Mouse (Mus musculus): ENCODE measurements around the gene Tsnax. TPM values are rescaled to one million over a fixed set of nuclear protein-coding genes. Genes with fewer than 3 reads are reported as not detected.

Gene Tsnax
- polyA plus RNA-seq, 1 experiment from 2014 or later = 80.3 TPM

DNA sequence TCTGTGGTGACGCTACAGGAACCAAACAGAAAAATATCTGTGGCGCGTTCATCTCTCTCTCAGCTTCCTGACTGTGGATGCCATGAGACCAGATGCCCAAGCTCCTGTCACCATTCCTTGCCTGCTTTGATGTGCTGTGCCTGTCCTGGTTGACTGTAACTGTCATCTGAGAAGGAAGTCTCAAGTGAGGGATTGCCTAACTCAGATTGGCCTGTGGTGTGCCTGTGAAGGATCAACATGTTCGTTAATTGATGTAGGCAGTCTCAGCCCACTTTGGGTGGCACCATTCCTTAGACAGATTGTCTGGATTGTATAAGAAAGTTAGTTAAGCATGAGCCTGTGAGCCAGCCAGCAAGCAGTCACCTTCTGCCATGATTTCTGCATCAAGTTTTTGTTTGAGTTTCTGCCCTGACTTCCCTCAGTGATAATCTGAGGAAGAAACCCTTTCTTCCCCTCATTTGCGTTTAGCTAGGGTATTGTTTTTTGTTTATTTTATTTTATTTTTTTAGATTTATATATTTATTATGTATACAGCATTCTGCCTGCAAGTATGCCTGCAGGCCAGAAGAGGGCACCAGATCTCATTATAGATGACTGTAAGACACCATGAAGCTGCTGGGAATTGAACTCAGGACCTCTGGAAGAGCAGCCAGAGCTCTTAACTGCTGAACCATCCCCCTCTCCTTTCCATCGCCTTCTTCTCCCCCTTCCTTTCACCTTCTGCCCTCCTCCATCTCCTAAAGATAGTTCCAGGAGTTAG is 55.5 kb downstream of the Tsnax start:
- Histone ChIP-seq H3K27ac (replicated peaks) (peak overlapping the region; percentile 84), H3K36me3 (no peaks in the 10 kb centered on the region), H3K9ac (no peak overlapping the region), H3K9me3 (no peaks in the 10 kb centered on the region), H3K27me3 (replicated peaks) (no peaks in the 10 kb centered on the region), H3K4me3 (no peak overlapping the region), H3K4me1 (peaks cover 36% of the 10 kb centered on the region), H3K4me2 (no peak overlapping the region)
- ATAC-seq (ENCODE audit: extremely low read depth, insufficient number of reproducible peaks, low FRiP score, low TSS enrichment) = no peak
- 73% methylated on average over 6 of the region's 6 CpGs for WGBS

GRCm38 (mm10) chr8:125069304-125069703 is 56.5 kb downstream of the Tsnax start:
- Histone ChIP-seq H3K4me1 (peaks cover 40% of the 10 kb centered on the region), H3K36me3 (no peaks in the 10 kb centered on the region), H3K27me3 (replicated peaks) (no peaks in the 10 kb centered on the region), H3K9me3 (no peaks in the 10 kb centered on the region), H3K27ac (replicated peaks) (no peak overlapping the region), H3K9ac (no peak overlapping the region), H3K4me3 (no peak overlapping the region), H3K4me2 (no peak overlapping the region)
- ATAC-seq (ENCODE audit: extremely low read depth, insufficient number of reproducible peaks, low FRiP score, low TSS enrichment) = no peak
- 69% methylated on average over 7 of the region's 7 CpGs for WGBS

- WGBS = 60% methylated on average over 6 of the region's 6 CpGs
- H3K27ac ChIP-seq (replicated peaks) = no peak overlapping the region
Measured at GRCm38 (mm10) chr8:125069733-125070132, 56.9 kb downstream of the Tsnax start.

GRCm38 (mm10) chr8:125074141-125074540 is 61.3 kb downstream of the Tsnax start:
- ATAC-seq (ENCODE audit: extremely low read depth, insufficient number of reproducible peaks, low FRiP score, low TSS enrichment) = no peak

More at GRCm38 (mm10) chr8:125069733-125070132, 56.9 kb downstream of the Tsnax start:
- Histone ChIP-seq H3K9ac (no peak overlapping the region), H3K4me3 (no peak overlapping the region), H3K4me2 (no peak overlapping the region), H3K27me3 (replicated peaks) (no peaks in the 10 kb centered on the region), H3K36me3 (no peaks in the 10 kb centered on the region), H3K4me1 (peaks cover 43% of the 10 kb centered on the region), H3K9me3 (no peaks in the 10 kb centered on the region)
- ATAC-seq (ENCODE audit: extremely low read depth, insufficient number of reproducible peaks, low FRiP score, low TSS enrichment) = no peak

GRCm38 (mm10) chr8:125074581-125074980 is 61.8 kb downstream of the Tsnax start:
- H3K27me3 ChIP-seq (replicated peaks) = no peaks in the 10 kb centered on the region
- WGBS = 78% methylated on average over 2 of the region's 2 CpGs
- no peak overlapping the region for H3K4me2 ChIP-seq
- no peak overlapping the region for H3K4me3 ChIP-seq
- no peaks in the 10 kb centered on the region for H3K36me3 ChIP-seq
- no peak overlapping the region for H3K9ac ChIP-seq
- ATAC-seq (ENCODE audit: extremely low read depth, insufficient number of reproducible peaks, low FRiP score, low TSS enrichment) = no peak
- H3K9me3 ChIP-seq = no peaks in the 10 kb centered on the region
- H3K27ac ChIP-seq (replicated peaks) = no peak overlapping the region
- peaks cover 58% of the 10 kb centered on the region for H3K4me1 ChIP-seq

More at GRCm38 (mm10) chr8:125074141-125074540, 61.3 kb downstream of the Tsnax start:
- peaks cover 62% of the 10 kb centered on the region for H3K4me1 ChIP-seq
- H3K27ac ChIP-seq (replicated peaks) = no peak overlapping the region
- H3K4me3 ChIP-seq = no peak overlapping the region
- H3K27me3 ChIP-seq (replicated peaks) = no peaks in the 10 kb centered on the region
- no peak overlapping the region for H3K4me2 ChIP-seq
- no peaks in the 10 kb centered on the region for H3K9me3 ChIP-seq
- no peak overlapping the region for H3K9ac ChIP-seq
- 88% methylated on average over 10 of the region's 10 CpGs for WGBS
- H3K36me3 ChIP-seq = no peaks in the 10 kb centered on the region

DNA sequence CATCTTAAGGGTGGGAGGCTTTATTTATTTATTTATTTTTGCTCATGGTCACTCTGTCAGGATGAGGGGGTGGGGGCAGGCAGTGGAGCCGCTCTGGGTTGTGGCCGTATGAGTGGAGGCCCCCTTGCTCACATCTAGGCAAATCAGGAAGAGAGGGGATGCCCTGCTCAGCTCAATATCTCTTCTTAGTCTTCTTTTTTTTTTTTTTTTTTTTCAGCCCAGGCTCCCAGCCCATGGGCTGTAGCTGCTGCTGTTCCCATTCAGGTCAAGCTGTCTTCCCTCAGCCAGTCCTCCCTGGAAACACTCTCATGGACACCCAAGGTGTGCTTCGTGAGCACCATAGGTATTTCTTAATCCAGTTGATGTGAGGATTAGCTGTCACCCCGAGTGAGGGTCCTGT is 62.6 kb downstream of the Tsnax start:
- no peak overlapping the region; the same call in 1 of the 2 replicates for H3K9ac ChIP-seq
- H3K36me3 ChIP-seq = no peaks in the 10 kb centered on the region
- no peaks in the 10 kb centered on the region for H3K9me3 ChIP-seq
- H3K27me3 ChIP-seq (replicated peaks) = no peaks in the 10 kb centered on the region
- H3K4me1 ChIP-seq = peaks cover 57% of the 10 kb centered on the region
- no peak for ATAC-seq (ENCODE audit: extremely low read depth, insufficient number of reproducible peaks, low FRiP score, low TSS enrichment)
- 65% methylated on average over 4 of the region's 4 CpGs for WGBS
- H3K27ac ChIP-seq (replicated peaks) = no peak overlapping the region
- no peak overlapping the region for H3K4me3 ChIP-seq
- no peak overlapping the region for H3K4me2 ChIP-seq

- no peaks in the 10 kb centered on the region for H3K9me3 ChIP-seq
- H3K9ac ChIP-seq = no peak overlapping the region
- H3K27me3 ChIP-seq (replicated peaks) = no peaks in the 10 kb centered on the region
- no peak overlapping the region for H3K4me3 ChIP-seq
- 66% methylated on average over 8 of the region's 8 CpGs for WGBS
- peaks cover 65% of the 10 kb centered on the region for H3K4me1 ChIP-seq
- H3K27ac ChIP-seq (replicated peaks) = no peak overlapping the region
- no peak for ATAC-seq (ENCODE audit: extremely low read depth, insufficient number of reproducible peaks, low FRiP score, low TSS enrichment)
- H3K36me3 ChIP-seq = no peaks in the 10 kb centered on the region
- no peak overlapping the region for H3K4me2 ChIP-seq
Measured at GRCm38 (mm10) chr8:125077326-125077725, 64.5 kb downstream of the Tsnax start.

DNA sequence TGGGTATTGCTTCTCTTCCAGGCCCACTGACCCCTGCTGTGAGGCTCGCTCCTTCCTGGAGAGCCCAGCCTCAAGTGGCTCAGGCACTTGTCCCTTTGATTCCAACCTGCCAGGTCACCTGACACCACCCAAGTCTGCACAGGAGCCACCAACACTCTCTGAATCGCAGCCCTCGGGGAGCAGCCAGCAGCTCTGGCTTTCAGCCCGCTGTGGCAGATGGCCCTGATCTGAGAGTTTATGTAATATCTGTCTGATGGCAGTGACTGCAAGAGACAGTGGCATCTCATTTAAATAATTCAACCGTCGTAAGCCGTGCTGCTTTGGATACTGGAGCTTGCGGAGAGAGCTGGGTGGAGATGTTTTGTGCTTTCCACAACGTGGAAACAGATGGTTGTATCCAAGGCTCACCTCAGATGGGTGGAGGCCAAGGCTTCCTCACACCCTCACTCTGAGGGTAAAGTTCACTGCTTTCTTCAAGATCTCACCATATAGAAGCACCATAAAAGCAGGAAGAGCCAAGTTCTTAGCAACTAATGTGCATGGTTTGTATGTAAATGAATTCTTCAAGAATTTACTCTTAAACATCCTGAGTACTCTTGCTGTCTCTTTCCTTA is 66.1 kb downstream of the Tsnax start:
- no peak for ATAC-seq (ENCODE audit: extremely low read depth, insufficient number of reproducible peaks, low FRiP score, low TSS enrichment)
- H3K36me3 ChIP-seq = no peaks in the 10 kb centered on the region
- H3K4me1 ChIP-seq = peaks cover 62% of the 10 kb centered on the region

DNA sequence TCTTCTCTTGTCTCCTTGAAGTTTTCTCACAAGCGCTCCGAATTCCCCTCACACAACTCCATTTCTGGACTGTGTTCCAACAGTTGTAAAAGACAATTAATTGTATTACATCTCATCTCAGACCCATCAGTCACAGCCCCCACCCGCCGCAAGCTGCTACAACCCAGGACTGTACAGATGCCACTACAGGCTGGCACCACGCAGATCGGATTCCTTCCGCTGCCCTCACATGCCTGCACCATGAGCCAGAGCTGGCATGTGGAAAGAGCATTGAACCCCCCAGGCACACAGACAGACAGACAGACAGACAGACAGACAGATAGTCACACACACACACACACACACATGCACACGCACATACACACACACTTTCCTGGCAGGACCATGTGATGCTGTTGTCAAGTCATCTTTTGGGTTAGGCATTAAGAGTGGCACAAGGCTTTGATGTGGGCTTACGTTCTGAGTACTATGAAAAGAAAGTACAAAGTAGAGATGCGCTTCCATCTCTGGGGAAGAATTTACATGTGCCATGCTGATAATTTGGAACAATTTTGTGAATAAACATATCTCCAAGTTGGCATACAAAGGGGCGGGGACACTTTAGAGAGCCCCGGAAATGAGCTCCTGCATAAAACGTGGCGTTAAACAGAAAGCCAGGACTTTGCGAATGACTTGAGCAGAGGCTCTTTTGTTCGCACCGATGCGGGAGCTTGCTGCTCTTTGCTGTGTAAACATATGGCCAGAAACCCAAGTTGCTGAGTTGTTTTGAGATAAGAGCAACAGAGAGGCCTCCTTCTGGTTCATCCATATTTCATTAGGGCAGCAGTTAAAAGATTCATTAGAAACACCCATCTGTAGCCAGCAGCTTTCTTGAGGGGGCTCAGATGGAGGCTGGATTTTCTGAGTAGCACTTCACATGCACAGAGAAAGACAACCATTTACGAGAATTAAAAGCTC is 67.9 kb downstream of the Tsnax start:
- H3K9me3 ChIP-seq = no peaks in the 10 kb centered on the region
- no peak overlapping the region for H3K4me2 ChIP-seq
- no peak overlapping the region for H3K4me3 ChIP-seq
- WGBS = 65% methylated on average over 19 of the region's 19 CpGs
- no peak overlapping the region for H3K27ac ChIP-seq (replicated peaks)
- ATAC-seq (ENCODE audit: extremely low read depth, insufficient number of reproducible peaks, low FRiP score, low TSS enrichment) = no peak
- H3K9ac ChIP-seq = no peak overlapping the region
- H3K4me1 ChIP-seq = peaks cover 59% of the 10 kb centered on the region
- no peaks in the 10 kb centered on the region for H3K36me3 ChIP-seq
- H3K27me3 ChIP-seq (replicated peaks) = no peaks in the 10 kb centered on the region

More for the DNA sequence above, 66.1 kb downstream of the Tsnax start:
- Histone ChIP-seq H3K4me2 (no peak overlapping the region), H3K9me3 (no peaks in the 10 kb centered on the region), H3K4me3 (no peak overlapping the region), H3K9ac (0 out of 2 replicates have a peak overlapping the region, but pooled peaks have one; percentile 11), H3K27ac (replicated peaks) (no peak overlapping the region), H3K27me3 (replicated peaks) (no peaks in the 10 kb centered on the region)
- WGBS = 43% methylated on average over 9 of the region's 9 CpGs

DNA sequence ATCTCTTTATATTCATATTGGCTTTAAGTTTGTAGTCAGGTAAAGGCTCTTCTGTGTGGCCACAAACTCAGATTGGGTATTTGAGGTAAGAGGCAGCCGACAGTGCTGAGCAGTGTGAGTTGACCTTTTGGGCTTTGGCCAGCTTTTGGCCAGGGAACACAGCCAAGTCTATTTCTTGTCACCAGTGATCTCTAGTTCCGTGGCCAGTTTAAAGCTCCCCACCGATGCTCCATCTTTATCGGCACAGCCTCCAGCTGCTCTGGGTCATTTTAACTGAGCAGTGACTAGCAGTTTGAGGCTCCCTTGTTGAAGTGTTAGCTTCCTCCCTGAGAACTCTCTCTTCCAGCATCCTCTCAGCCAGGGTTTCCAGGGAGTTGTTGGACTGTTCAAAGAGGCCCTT is 70.9 kb downstream of the Tsnax start:
- H3K27me3 ChIP-seq (replicated peaks) = no peaks in the 10 kb centered on the region
- no peaks in the 10 kb centered on the region for H3K36me3 ChIP-seq
- no peak overlapping the region for H3K4me3 ChIP-seq
- ATAC-seq (ENCODE audit: extremely low read depth, insufficient number of reproducible peaks, low FRiP score, low TSS enrichment) = no peak
- peak overlapping the region; percentile 58 for H3K9ac ChIP-seq
- no peak overlapping the region for H3K4me2 ChIP-seq
- peak overlapping the region; percentile 87 for H3K27ac ChIP-seq (replicated peaks)
- WGBS = 16% methylated on average over 4 of the region's 4 CpGs
- H3K4me1 ChIP-seq = peaks cover 34% of the 10 kb centered on the region
- H3K9me3 ChIP-seq = no peaks in the 10 kb centered on the region

Measured in heart, embryonic 13.5 days (tissue).